Mouse (Mus musculus): ENCODE results near the gene Cplane1.

The Cplane1 gene

GRCm38 (mm10) chr15:8302944-8303343, 134.0 kb downstream of the Cplane1 start:
- DNase-seq = no peak

DNA sequence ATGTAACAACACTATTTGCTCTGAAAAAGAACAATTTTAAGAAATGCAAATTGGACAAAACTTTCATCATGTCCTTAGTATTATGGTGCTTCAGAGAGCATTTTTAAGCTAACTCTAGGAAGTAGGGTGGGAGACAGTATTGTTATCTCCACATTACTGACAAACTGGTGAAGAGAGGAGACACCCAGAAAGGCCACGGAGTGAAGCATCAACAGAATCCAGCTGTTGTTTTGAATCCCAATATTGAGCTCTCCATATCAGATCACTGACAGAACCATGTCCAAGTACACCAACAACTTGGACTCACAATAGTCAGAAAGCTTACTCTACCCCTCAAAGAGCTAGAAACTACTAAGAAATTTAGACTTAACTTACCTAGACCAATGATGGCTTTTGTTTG, 136.6 kb downstream of the Cplane1 start:
- no peak for DNase-seq

- no peak for DNase-seq
These were observed 148.5 kb downstream of the Cplane1 start for GRCm38 (mm10) chr15:8317381-8317780.

DNA sequence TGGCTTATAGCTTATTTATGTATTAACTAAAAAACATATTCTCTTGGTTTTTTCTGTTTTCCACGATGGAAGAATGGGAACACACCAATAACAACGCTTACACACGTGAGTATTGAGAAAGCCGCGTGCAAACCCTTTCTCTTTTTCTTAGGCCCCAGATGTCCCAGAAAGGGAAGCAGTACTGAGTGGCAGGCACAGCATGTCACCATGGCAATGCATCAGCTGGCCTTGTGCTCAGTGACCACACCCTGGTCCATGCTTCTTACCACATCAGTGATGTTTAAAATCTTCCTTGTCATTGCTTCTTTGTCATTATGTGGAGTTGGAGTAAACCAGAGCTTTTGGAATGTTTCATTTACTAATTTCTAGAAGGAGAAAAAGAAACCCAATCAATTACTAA, 150.3 kb downstream of the Cplane1 start:
- DNase-seq = no peak
